Mouse (Mus musculus): ENCODE results near the gene Hdhd5. TPM values are rescaled to one million over a fixed set of nuclear protein-coding genes. Genes with fewer than 3 reads are reported as not detected.
A peak's percentile ranks its signal among the peaks of the same experiment; 100 is the strongest.

The Hdhd5 gene
- total RNA-seq, 4 experiments from 2014 or later: 32.5 to 39.6 (median 35.5) TPM

GRCm38 (mm10) chr6:120532594-120532993 lies 1.5 kb upstream of the Hdhd5 start:
- no peak for DNase-seq (ENCODE audit: low spot score in 2 of 2)

- DNase-seq (ENCODE audit: low spot score in 2 of 2): no peak
These were observed 2.0 kb downstream of the Hdhd5 start for GRCm38 (mm10) chr6:120529123-120529522.

GRCm38 (mm10) chr6:120524796-120525195 lies 6.3 kb downstream of the Hdhd5 start:
- DNase-seq (ENCODE audit: low spot score in 2 of 2): no peak

GRCm38 (mm10) chr6:120519647-120520046 lies 11.5 kb downstream of the Hdhd5 start:
- DNase-seq (ENCODE audit: low spot score in 2 of 2): no peak

GRCm38 (mm10) chr6:120517311-120517710 lies 13.8 kb downstream of the Hdhd5 start:
- DNase-seq (ENCODE audit: low spot score in 2 of 2): no peak

- no peak for DNase-seq (ENCODE audit: low spot score in 2 of 2)
These were observed 14.2 kb downstream of the Hdhd5 start for GRCm38 (mm10) chr6:120516879-120517278.

GRCm38 (mm10) chr6:120516422-120516821 lies 14.7 kb downstream of the Hdhd5 start:
- no peak for DNase-seq (ENCODE audit: low spot score in 2 of 2)

GRCm38 (mm10) chr6:120511212-120511611 lies 19.9 kb downstream of the Hdhd5 start:
- DNase-seq (ENCODE audit: low spot score in 2 of 2): no peak

GRCm38 (mm10) chr6:120510425-120510824 lies 20.7 kb downstream of the Hdhd5 start:
- peak in 1 of 2 experiments; percentile 58 for DNase-seq (ENCODE audit: low spot score in 2 of 2)

- no peak for DNase-seq (ENCODE audit: low spot score in 2 of 2)
These were observed 21.1 kb downstream of the Hdhd5 start for GRCm38 (mm10) chr6:120509975-120510374.

- DNase-seq (ENCODE audit: low spot score in 2 of 2): no peak
These were observed 22.5 kb downstream of the Hdhd5 start for GRCm38 (mm10) chr6:120508645-120509044.

- no peak for DNase-seq (ENCODE audit: low spot score in 2 of 2)
These were observed 25.6 kb downstream of the Hdhd5 start for GRCm38 (mm10) chr6:120505531-120505930.

- no peak for DNase-seq (ENCODE audit: low spot score in 2 of 2)
These were observed 27.1 kb downstream of the Hdhd5 start for GRCm38 (mm10) chr6:120504051-120504450.

- no peak for DNase-seq (ENCODE audit: low spot score in 2 of 2)
These were observed 34.6 kb downstream of the Hdhd5 start for GRCm38 (mm10) chr6:120496544-120496943.

- DNase-seq (ENCODE audit: low spot score in 2 of 2): peak; percentile 88 to 90
These were observed 37.5 kb downstream of the Hdhd5 start, which contains the start of gene Tmem121b for GRCm38 (mm10) chr6:120493374-120494181. Gene Tmem121b (minus strand): TSS chr6:120493807.

- DNase-seq (ENCODE audit: low spot score in 2 of 2): no peak
These were observed 38.4 kb downstream of the Hdhd5 start for GRCm38 (mm10) chr6:120492499-120493373.

- no peak for DNase-seq (ENCODE audit: low spot score in 2 of 2)
These were observed 39.1 kb downstream of the Hdhd5 start for GRCm38 (mm10) chr6:120491862-120492498.

- DNase-seq (ENCODE audit: low spot score in 2 of 2): no peak
These were observed 40.1 kb downstream of the Hdhd5 start for GRCm38 (mm10) chr6:120491064-120491463.

GRCm38 (mm10) chr6:120489461-120489860 lies 41.7 kb downstream of the Hdhd5 start:
- no peak for DNase-seq (ENCODE audit: low spot score in 2 of 2)

GRCm38 (mm10) chr6:120488647-120489046 lies 42.5 kb downstream of the Hdhd5 start:
- DNase-seq (ENCODE audit: low spot score in 2 of 2): no peak

- DNase-seq (ENCODE audit: low spot score in 2 of 2): no peak
These were observed 45.0 kb downstream of the Hdhd5 start for GRCm38 (mm10) chr6:120486051-120486510.

GRCm38 (mm10) chr6:120485038-120485437 lies 46.1 kb downstream of the Hdhd5 start:
- DNase-seq (ENCODE audit: low spot score in 2 of 2): no peak
